Mouse (Mus musculus): ENCODE data around the gene Tcp10c. TPM values are rescaled to one million over a fixed set of nuclear protein-coding genes. Genes with fewer than 3 reads are reported as not detected.

Tcp10c gene
- total and polyA plus RNA-seq, 2 experiments from 2014 or later, result not detected

Other genes with a start within 250 kb of the Tcp10c start
- gene Unc93a, start 222.8 kb upstream of the Tcp10c start, total RNA-seq (2014; rRNA removed), result not detected in 2 replicates
- gene Unc93a, start 222.8 kb upstream of the Tcp10c start, polyA plus RNA-seq (2015; fragmentation: Nextera tagmentation; extraction: Ambion mirVana), result 0.08 TPM in 1 of 2 replicates, not detected in the other
- not detected in 2 replicates for gene Smok2a, start 133.4 kb upstream of the Tcp10c start, total RNA-seq (2014; rRNA removed)
- not detected in 2 replicates for gene Smok2a, start 133.4 kb upstream of the Tcp10c start, polyA plus RNA-seq (2015; fragmentation: Nextera tagmentation; extraction: Ambion mirVana)
- gene Smok2b, start 124.3 kb upstream of the Tcp10c start, total RNA-seq (2014; rRNA removed), result not detected in 2 replicates
- gene Smok2b, start 124.3 kb upstream of the Tcp10c start, polyA plus RNA-seq (2015; fragmentation: Nextera tagmentation; extraction: Ambion mirVana), result not detected in 2 replicates

All from hindbrain, postnatal 0 days (tissue).